ENCODE assay signal across 7 mouse cellular contexts in the genomic region with DNA sequence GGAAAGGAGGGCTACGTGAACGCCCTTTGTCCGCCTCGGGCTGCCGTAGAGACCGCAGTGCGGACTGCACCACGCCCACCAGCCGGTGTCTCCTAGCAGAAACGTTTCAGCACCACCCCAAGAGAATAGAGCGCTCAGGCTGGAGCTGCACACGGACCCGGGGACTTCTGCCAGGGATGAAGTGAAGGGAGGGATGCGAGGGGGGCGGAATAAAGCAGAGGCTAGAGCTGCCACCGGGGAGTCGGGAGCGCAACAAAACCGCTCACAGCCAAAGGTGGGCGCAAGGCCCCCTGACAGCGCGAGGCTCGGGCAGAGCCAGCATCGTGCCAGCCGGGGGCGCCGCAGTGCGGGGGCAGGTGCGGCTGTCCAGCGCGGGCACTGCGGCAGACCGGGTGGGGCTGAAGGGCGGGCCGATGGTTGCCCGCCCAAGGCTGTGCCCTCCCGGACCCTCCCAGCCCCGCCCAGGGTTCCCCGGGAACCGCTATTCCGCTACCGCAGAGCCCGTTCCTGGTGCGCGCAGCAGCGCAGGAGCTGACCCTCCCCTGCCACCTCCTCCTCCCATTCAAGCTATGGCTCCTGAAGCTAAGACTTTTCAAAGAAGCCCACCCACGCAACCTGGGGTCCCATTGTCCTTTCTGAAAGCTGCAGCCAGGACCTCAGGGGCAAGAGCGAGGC. TPM values are rescaled to one million over a fixed set of nuclear protein-coding genes. Genes with fewer than 3 reads are reported as not detected.
A peak's percentile ranks its signal among the peaks of the same experiment; 100 is the strongest.
DNase-seq lines count a peak whose midpoint lies in the region; ATAC-seq and TF ChIP-seq lines count a peak whose summit lies in the region.

No protein-coding gene starts in this region.

- ATAC-seq in limb, embryonic 15.5 days (ENCODE audit: insufficient number of reproducible peaks, low FRiP score, low TSS enrichment, low read depth): peak; percentile 77
- ATAC-seq in midbrain, embryonic 15.5 days (replicated peaks): peak; percentile 73

- 0 out of 2 replicates have a peak, but pooled peaks cover 3% of the 10 kb centered on the region for H3K36me3 ChIP-seq in embryonic facial prominence, embryonic 10.5 days (replicated peaks)
- H3K36me3 ChIP-seq in limb, embryonic 15.5 days: no peaks in the 10 kb centered on the region
- H3K36me3 ChIP-seq in midbrain, embryonic 15.5 days (replicated peaks): no peaks in the 10 kb centered on the region

- peak; percentile 87 for DNase-seq in embryonic facial prominence, embryonic 10.5 days (ENCODE audit: low spot score)
- peak; percentile 98 for DNase-seq in heart, adult 11 months
- peak; percentile 34 for DNase-seq in kidney, adult 11 months
- peak; percentile 73 for DNase-seq in telencephalon, adult 2 months (ENCODE audit: low read depth, low spot score)

- H3K9ac ChIP-seq in limb, embryonic 15.5 days: peak overlapping the region; percentile 52; the same call in 1 of the 2 replicates
- H3K9ac ChIP-seq in midbrain, embryonic 15.5 days: peak overlapping the region; percentile 89

- TF ChIP-seq POLR2A in bone marrow macrophage, adult 2 months (IDR thresholded peaks at IDR 0.05; ENCODE audit: borderline replicate concordance, low read depth, low read length): no peak

- 0 out of 2 replicates have a peak, but pooled peaks cover 2% of the 10 kb centered on the region for H3K4me1 ChIP-seq in bone marrow macrophage, adult 2 months (ENCODE audit: control insufficient read depth, insufficient read depth, low read length)
- peaks cover 56% of the 10 kb centered on the region for H3K4me1 ChIP-seq in embryonic facial prominence, embryonic 10.5 days
- peaks cover 26% of the 10 kb centered on the region for H3K4me1 ChIP-seq in limb, embryonic 15.5 days
- H3K4me1 ChIP-seq in midbrain, embryonic 15.5 days: peaks cover 38% of the 10 kb centered on the region

- TF ChIP-seq CTCF in bone marrow macrophage, adult 2 months (IDR thresholded peaks at IDR 0.05; ENCODE audit: low read depth, low read length): no peak

- H3K4me2 ChIP-seq in limb, embryonic 15.5 days: peak overlapping the region; percentile 94
- H3K4me2 ChIP-seq in midbrain, embryonic 15.5 days: peak overlapping the region; percentile 92

- peak overlapping the region; percentile 36 for H3K4me3 ChIP-seq in bone marrow macrophage, adult 2 months (ENCODE audit: insufficient read depth, low read length)
- H3K4me3 ChIP-seq in embryonic facial prominence, embryonic 10.5 days: peak overlapping the region; percentile 87
- peak overlapping the region; percentile 67 for H3K4me3 ChIP-seq in limb, embryonic 15.5 days
- H3K4me3 ChIP-seq in midbrain, embryonic 15.5 days: peak overlapping the region; percentile 58

- H3K27ac ChIP-seq in bone marrow macrophage, adult 2 months (ENCODE audit: insufficient read depth, low read depth, low read length): no peak overlapping the region
- peak overlapping the region; percentile 85 for H3K27ac ChIP-seq in embryonic facial prominence, embryonic 10.5 days (replicated peaks)
- H3K27ac ChIP-seq in limb, embryonic 15.5 days: peak overlapping the region; percentile 82
- H3K27ac ChIP-seq in midbrain, embryonic 15.5 days: peak overlapping the region; percentile 98

- no peaks in the 10 kb centered on the region for H3K9me3 ChIP-seq in embryonic facial prominence, embryonic 10.5 days
- no peaks in the 10 kb centered on the region for H3K9me3 ChIP-seq in limb, embryonic 15.5 days
- no peaks in the 10 kb centered on the region for H3K9me3 ChIP-seq in midbrain, embryonic 15.5 days

- WGBS in embryonic facial prominence, embryonic 10.5 days: under 1% methylated on average over 48 of the region's 48 CpGs
- under 1% methylated on average over 31 of the region's 48 CpGs for WGBS in limb, embryonic 15.5 days
- under 1% methylated on average over 40 of the region's 48 CpGs for WGBS in midbrain, embryonic 15.5 days

- 0 out of 2 replicates have a peak, but pooled peaks cover 3% of the 10 kb centered on the region for H3K27me3 ChIP-seq in embryonic facial prominence, embryonic 10.5 days (replicated peaks; ENCODE audit: low read depth, poor library complexity, severe bottlenecking)
- no peaks in the 10 kb centered on the region for H3K27me3 ChIP-seq in limb, embryonic 15.5 days
- no peaks in the 10 kb centered on the region for H3K27me3 ChIP-seq in midbrain, embryonic 15.5 days (replicated peaks)

RNA-seq across cellular contexts. Expression of gene Map1b, which starts 1.3 kb away (rescaled TPM):
- 0.25 and 0.45 TPM in 2 replicates for polyA plus RNA-seq in bone marrow macrophage, adult 2 months (2012; ENCODE audit: insufficient read depth, insufficient read length, missing spikeins)
- 288 and 317 TPM in 2 replicates for polyA plus RNA-seq in embryonic facial prominence, embryonic 10.5 days (2016; fragmentation: Nextera tagmentation; extraction: Ambion mirVana)
- polyA plus RNA-seq in limb, embryonic 15.5 days (2015; fragmentation: Nextera tagmentation; extraction: Ambion mirVana): 127 and 137 TPM in 2 replicates
- 2,126 and 2,223 TPM in 2 replicates for polyA plus RNA-seq in midbrain, embryonic 15.5 days (2015; fragmentation: Nextera tagmentation; extraction: Ambion mirVana)

Comparison
In these comparisons a context has a peak if more than half of its experiments do, and no peak if none do; other contexts are left out.
1. H3K4me3 ChIP-seq: peak in every context shown above with its lines; median percentile 87 in embryonic facial prominence, embryonic 10.5 days; 67 in limb, embryonic 15.5 days; 58 in midbrain, embryonic 15.5 days; 36 in bone marrow macrophage, adult 2 months.
2. DNase-seq: peak in every context shown above with its lines; median percentile 98 in heart, adult 11 months; 87 in embryonic facial prominence, embryonic 10.5 days; 73 in telencephalon, adult 2 months; 34 in kidney, adult 11 months.
3. RNA of gene Map1b, which starts 1.3 kb away (polyA plus RNA-seq): 2,126 to 2,223 TPM in midbrain, embryonic 15.5 days, 288 to 317 TPM in embryonic facial prominence, embryonic 10.5 days and 127 to 137 TPM in limb, embryonic 15.5 days; 0.25 to 0.45 TPM in bone marrow macrophage, adult 2 months; every median in the first group is over 10 times any median in the second.